Mouse (Mus musculus): ENCODE results near the gene Haspin. TPM values are rescaled to one million over a fixed set of nuclear protein-coding genes. Genes with fewer than 3 reads are reported as not detected.

The Haspin gene
- polyA plus RNA-seq, 1 experiment from 2014 or later, result 20.7 TPM

- Histone ChIP-seq H3K27ac (no peak overlapping the region), H3K9ac (no peak overlapping the region), H3K9me3 (no peaks in the 10 kb centered on the region), H3K4me1 (no peaks in the 10 kb centered on the region), H3K4me2 (no peak overlapping the region), H3K27me3 (no peaks in the 10 kb centered on the region), H3K4me3 (no peak overlapping the region), H3K36me3 (no peaks in the 10 kb centered on the region)
- WGBS, result 71% methylated on average over 14 of the region's 14 CpGs
- ATAC-seq (ENCODE audit: borderline replicate concordance, extremely low read depth, low FRiP score, low TSS enrichment), result no peak
These were observed 37.9 kb downstream of the Haspin start for GRCm38 (mm10) chr11:73099976-73100750.

GRCm38 (mm10) chr11:73098860-73099259, 39.2 kb downstream of the Haspin start:
- WGBS, result 67% methylated on average over 5 of the region's 5 CpGs

GRCm38 (mm10) chr11:73094231-73094995, 43.7 kb downstream of the Haspin start:
- Histone ChIP-seq H3K27me3 (no peaks in the 10 kb centered on the region), H3K27ac (no peak overlapping the region), H3K4me2 (no peak overlapping the region), H3K9ac (no peak overlapping the region), H3K4me3 (no peak overlapping the region), H3K9me3 (no peaks in the 10 kb centered on the region), H3K36me3 (no peaks in the 10 kb centered on the region), H3K4me1 (no peaks in the 10 kb centered on the region)
- ATAC-seq (ENCODE audit: borderline replicate concordance, extremely low read depth, low FRiP score, low TSS enrichment), result no peak
- WGBS, result 74% methylated on average over 11 of the region's 11 CpGs

More at GRCm38 (mm10) chr11:73098860-73099259, 39.2 kb downstream of the Haspin start:
- no peak overlapping the region for H3K4me3 ChIP-seq
- H3K36me3 ChIP-seq, result no peaks in the 10 kb centered on the region
- no peaks in the 10 kb centered on the region for H3K27me3 ChIP-seq
- no peak overlapping the region for H3K9ac ChIP-seq
- no peak for ATAC-seq (ENCODE audit: borderline replicate concordance, extremely low read depth, low FRiP score, low TSS enrichment)
- no peak overlapping the region for H3K27ac ChIP-seq
- H3K4me1 ChIP-seq, result no peaks in the 10 kb centered on the region
- no peak overlapping the region for H3K4me2 ChIP-seq
- H3K9me3 ChIP-seq, result no peaks in the 10 kb centered on the region

DNA sequence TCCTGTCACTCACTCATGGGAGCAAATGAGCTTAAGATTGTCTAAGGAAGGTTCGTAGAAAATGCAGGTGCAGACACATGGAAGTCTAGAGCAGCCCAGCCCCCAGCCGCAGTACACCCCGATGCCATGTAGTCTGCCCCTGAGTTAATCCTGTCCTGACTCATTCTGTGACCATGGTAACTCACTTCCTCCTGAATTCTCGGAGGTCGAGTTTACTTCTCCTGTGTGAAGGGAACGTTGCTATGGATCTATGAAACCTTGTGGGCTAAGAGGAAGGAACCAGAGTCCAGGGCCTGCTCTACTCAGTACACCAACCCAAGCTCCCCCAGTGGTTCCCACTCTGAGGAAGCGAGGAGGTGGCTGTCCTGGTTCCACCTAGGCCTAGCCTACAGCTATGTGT, 45.2 kb downstream of the Haspin start:
- no peaks in the 10 kb centered on the region for H3K4me1 ChIP-seq
- no peak overlapping the region for H3K4me3 ChIP-seq
- no peaks in the 10 kb centered on the region for H3K9me3 ChIP-seq
- H3K4me2 ChIP-seq, result no peak overlapping the region
- 65% methylated on average over 7 of the region's 7 CpGs for WGBS
- H3K27me3 ChIP-seq, result no peaks in the 10 kb centered on the region
- H3K36me3 ChIP-seq, result no peaks in the 10 kb centered on the region
- no peak for ATAC-seq (ENCODE audit: borderline replicate concordance, extremely low read depth, low FRiP score, low TSS enrichment)
- H3K27ac ChIP-seq, result no peak overlapping the region
- H3K9ac ChIP-seq, result no peak overlapping the region

- H3K4me1 ChIP-seq, result no peaks in the 10 kb centered on the region
- no peaks in the 10 kb centered on the region for H3K36me3 ChIP-seq
- no peak for ATAC-seq (ENCODE audit: borderline replicate concordance, extremely low read depth, low FRiP score, low TSS enrichment)
- H3K27ac ChIP-seq, result no peak overlapping the region
- H3K4me3 ChIP-seq, result no peak overlapping the region
- H3K27me3 ChIP-seq, result no peaks in the 10 kb centered on the region
- H3K4me2 ChIP-seq, result no peak overlapping the region
- no peaks in the 10 kb centered on the region for H3K9me3 ChIP-seq
- WGBS, result 59% methylated on average over 4 of the region's 4 CpGs
- H3K9ac ChIP-seq, result no peak overlapping the region
These were observed 46.0 kb downstream of the Haspin start for GRCm38 (mm10) chr11:73092057-73092456.

- H3K36me3 ChIP-seq, result no peaks in the 10 kb centered on the region
These were observed 47.3 kb downstream of the Haspin start for GRCm38 (mm10) chr11:73090826-73091225.

GRCm38 (mm10) chr11:73090283-73090682, 47.8 kb downstream of the Haspin start, which contains the start of gene Itgae:
Itgae (plus strand) TSS chr11:73090583.
- H3K27me3 ChIP-seq, result no peaks in the 10 kb centered on the region
- H3K4me2 ChIP-seq, result no peak within 1 kb of the TSS
- no peak within 1 kb of the TSS for H3K9ac ChIP-seq
- no peaks in the 10 kb centered on the region for H3K9me3 ChIP-seq
- no peak for ATAC-seq (ENCODE audit: borderline replicate concordance, extremely low read depth, low FRiP score, low TSS enrichment)
- no peak within 1 kb of the TSS for H3K27ac ChIP-seq
- no peak within 1 kb of the TSS for H3K4me3 ChIP-seq
- H3K36me3 ChIP-seq, result no peaks in the 10 kb centered on the region
- H3K4me1 ChIP-seq, result peaks cover under 1% of the 10 kb centered on the region; the same call in 1 of the 2 replicates
- 77% methylated on average over 4 of the region's 4 CpGs for WGBS

More at GRCm38 (mm10) chr11:73090826-73091225, 47.3 kb downstream of the Haspin start:
- Histone ChIP-seq H3K9ac (no peak overlapping the region), H3K9me3 (no peaks in the 10 kb centered on the region), H3K4me1 (no peaks in the 10 kb centered on the region), H3K27me3 (no peaks in the 10 kb centered on the region), H3K4me2 (no peak overlapping the region), H3K27ac (no peak overlapping the region), H3K4me3 (no peak overlapping the region)
- no peak for ATAC-seq (ENCODE audit: borderline replicate concordance, extremely low read depth, low FRiP score, low TSS enrichment)
- 90% methylated on average over 2 of the region's 2 CpGs for WGBS

GRCm38 (mm10) chr11:73087700-73088480, 50.2 kb downstream of the Haspin start:
- Histone ChIP-seq H3K9me3 (no peaks in the 10 kb centered on the region), H3K27me3 (no peaks in the 10 kb centered on the region)

More at GRCm38 (mm10) chr11:73087700-73088480, 50.2 kb downstream of the Haspin start:
- H3K4me3 ChIP-seq, result no peak overlapping the region
- 48% methylated on average over 6 of the region's 6 CpGs for WGBS
- peaks cover 2% of the 10 kb centered on the region; the same call in 1 of the 2 replicates for H3K36me3 ChIP-seq
- H3K27ac ChIP-seq, result no peak overlapping the region
- no peak for ATAC-seq (ENCODE audit: borderline replicate concordance, extremely low read depth, low FRiP score, low TSS enrichment)
- no peak overlapping the region for H3K9ac ChIP-seq
- H3K4me2 ChIP-seq, result no peak overlapping the region
- peaks cover 11% of the 10 kb centered on the region for H3K4me1 ChIP-seq

Other genes with a start within 250 kb of the Haspin start
- 13.9 and 16.2 TPM in 2 replicates for gene Atp2a3, start 177.1 kb downstream of the Haspin start, polyA plus RNA-seq (2015; fragmentation: Nextera tagmentation; extraction: Ambion mirVana)
- gene P2rx1, start 139.2 kb downstream of the Haspin start, polyA plus RNA-seq (2015; fragmentation: Nextera tagmentation; extraction: Ambion mirVana), result 1.6 and 2.2 TPM in 2 replicates
- gene Camkk1, start 119.3 kb downstream of the Haspin start, polyA plus RNA-seq (2015; fragmentation: Nextera tagmentation; extraction: Ambion mirVana), result 7.7 and 7.8 TPM in 2 replicates
- 11.0 and 12.5 TPM in 2 replicates for gene Ncbp3, start 90.5 kb downstream of the Haspin start, polyA plus RNA-seq (2015; fragmentation: Nextera tagmentation; extraction: Ambion mirVana)
- 0.44 and 1.2 TPM in 2 replicates for gene Itgae, start 47.7 kb downstream of the Haspin start, polyA plus RNA-seq (2015; fragmentation: Nextera tagmentation; extraction: Ambion mirVana)
- gene P2rx5, start 22.1 kb upstream of the Haspin start, polyA plus RNA-seq (2015; fragmentation: Nextera tagmentation; extraction: Ambion mirVana), result 0.21 and 0.25 TPM in 2 replicates
- gene Emc6, start 38.7 kb upstream of the Haspin start, polyA plus RNA-seq (2015; fragmentation: Nextera tagmentation; extraction: Ambion mirVana), result 119 and 126 TPM in 2 replicates
- gene Tax1bp3, start 38.8 kb upstream of the Haspin start, polyA plus RNA-seq (2015; fragmentation: Nextera tagmentation; extraction: Ambion mirVana), result 270 and 276 TPM in 2 replicates
- gene Ctns, start 60.7 kb upstream of the Haspin start, polyA plus RNA-seq (2015; fragmentation: Nextera tagmentation; extraction: Ambion mirVana), result 12.8 and 13.5 TPM in 2 replicates
- gene Shpk, start 61.2 kb upstream of the Haspin start, polyA plus RNA-seq (2015; fragmentation: Nextera tagmentation; extraction: Ambion mirVana), result 1.6 TPM in 2 replicates
- gene Trpv1, start 96.0 kb upstream of the Haspin start, polyA plus RNA-seq (2015; fragmentation: Nextera tagmentation; extraction: Ambion mirVana), result 0.09 TPM in 1 of 2 replicates, not detected in the other
- gene Trpv3, start 129.1 kb upstream of the Haspin start, polyA plus RNA-seq (2015; fragmentation: Nextera tagmentation; extraction: Ambion mirVana), result 0.03 and 0.10 TPM in 2 replicates
- gene Aspa, start 191.3 kb upstream of the Haspin start, polyA plus RNA-seq (2015; fragmentation: Nextera tagmentation; extraction: Ambion mirVana), result 1.3 and 1.4 TPM in 2 replicates
- gene Gm49340, start 191.4 kb upstream of the Haspin start, polyA plus RNA-seq (2015; fragmentation: Nextera tagmentation; extraction: Ambion mirVana), result 0.05 TPM in 1 of 2 replicates, not detected in the other
- gene Spata22, start 191.4 kb upstream of the Haspin start, polyA plus RNA-seq (2015; fragmentation: Nextera tagmentation; extraction: Ambion mirVana), result not detected in 2 replicates
- not detected in 2 replicates for gene Olfr20, start 212.5 kb upstream of the Haspin start, polyA plus RNA-seq (2015; fragmentation: Nextera tagmentation; extraction: Ambion mirVana)
- gene Olfr376, start 233.0 kb upstream of the Haspin start, polyA plus RNA-seq (2015; fragmentation: Nextera tagmentation; extraction: Ambion mirVana), result not detected in 2 replicates

Data from lung, embryonic 15.5 days (tissue).